In genomic region chr2:74463407-74463806, GRCm38 (mm10) we compare ENCODE assay signal across 22 mouse cellular contexts.
DNase-seq lines count a peak whose midpoint lies in the region; ATAC-seq lines count a peak whose summit lies in the region.
"Had no signal": no experiment of that assay in that cellular context is flagged by ENCODE, and none has a peak within 500 bp of the region (broad histone marks: within the 10 kb centered on the region; RNA-seq: fewer than 3 reads in every experiment).

No protein-coding gene starts in this region.

- peak; percentile 98 for ATAC-seq in frontal cortex, adult (ENCODE audit: low TSS enrichment)
- ATAC-seq: forebrain, embryonic 15.5 days; hindbrain, postnatal 0 days; inflammation-experienced regulatory T-cells, adult 6 months; intestine, embryonic 16.5 days; Patski had no signal

- no peak for DNase-seq in frontal cortex, postnatal 14 days (ENCODE audit: low spot score in 2 of 2)
- DNase-seq in layer of hippocampus, adult 9-11 months, result peak; percentile 6
- DNase-seq in layer of hippocampus, adult 8-10 months (ENCODE audit: low spot score in 2 of 2), result no peak
- DNase-seq in right cerebral cortex, adult 18-20 months, result peak; percentile 22
- no peak for DNase-seq in right cerebral cortex, postnatal 4 days
- DNase-seq in urinary bladder, adult 18-20 months (ENCODE audit: low spot score in 2 of 2), result no peak
- DNase-seq: adrenal gland, postnatal 14 days; B cell, adult 2 months; cerebellum, adult 11-12 months; cerebellum, adult 8-10 months; cerebellum, postnatal 10 days; cerebellum, postnatal 36 days; gastrocnemius, postnatal 36 days; heart, adult 2 months; heart, postnatal 14 days; heart, postnatal 4 days had no signal

Comparison
In these comparisons a context has a peak if more than half of its experiments do, and no peak if none do; other contexts are left out.
1. DNase-seq: peak in layer of hippocampus, adult 9-11 months (single experiment) and right cerebral cortex, adult 18-20 months (single experiment); none in frontal cortex, postnatal 14 days (0 of 2), layer of hippocampus, adult 8-10 months (0 of 2), right cerebral cortex, postnatal 4 days (single experiment) and urinary bladder, adult 18-20 months (0 of 2).